Mouse (Mus musculus) gastrocnemius, postnatal 14 days (tissue): ENCODE measurements around the gene Fam174b. TPM values are rescaled to one million over a fixed set of nuclear protein-coding genes. Genes with fewer than 3 reads are reported as not detected.

ENCODE experiments used
- DNase-seq: peaks from one replicate; pipeline ENCODE4 v3.0.0; 2021; ENCODE audit warnings: mixed read lengths
- intact Hi-C: fragments of 180-260 bp; cut with DNase I; formaldehyde crosslinking; loops from one replicate; pipeline ENCODE4 v1.15.1; 2025; ENCODE audit warnings: low total_unique reads
- total RNA-seq, 2 experiments: library from RNA; stranded (reverse); gene quantifications; 2 replicates each; pipeline ENCODE4 v1.2.3; 2021

Fam174b gene
- total RNA-seq, 2 experiments from 2014 or later: 2.4 to 3.0 TPM

DNA sequence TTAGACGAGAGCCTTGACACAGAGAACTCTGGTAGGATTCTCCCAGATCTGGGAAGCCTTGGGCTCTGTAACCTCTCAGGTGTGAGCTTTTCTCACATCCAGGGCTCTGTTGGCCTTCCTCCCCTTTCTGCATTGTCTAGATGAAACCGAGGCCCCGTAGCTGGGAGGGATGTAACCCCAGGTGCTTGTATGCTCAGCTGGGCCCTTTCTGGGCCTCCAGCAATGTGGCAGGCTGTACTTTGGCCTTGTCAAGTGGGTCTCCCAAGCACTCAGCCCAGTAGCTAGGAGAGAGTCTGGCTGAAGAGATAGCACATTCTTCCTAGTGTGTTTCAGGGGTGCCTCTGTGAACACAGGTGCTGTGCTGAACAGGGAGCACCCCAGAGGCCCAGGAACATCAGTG, 7.4 kb downstream of the Fam174b start:
- intact Hi-C loops: loop anchor here (5.0 kb wide), 1 partner anchor 90 kb away; no protein-coding TSS in a partner anchor
- DNase-seq: no peak

- intact Hi-C loops: loop anchor here (5.0 kb wide), 1 partner anchor 91 kb away; no protein-coding TSS in a partner anchor
Measured at GRCm38 (mm10) chr7:73748437-73749108, 8.5 kb downstream of the Fam174b start.

DNA sequence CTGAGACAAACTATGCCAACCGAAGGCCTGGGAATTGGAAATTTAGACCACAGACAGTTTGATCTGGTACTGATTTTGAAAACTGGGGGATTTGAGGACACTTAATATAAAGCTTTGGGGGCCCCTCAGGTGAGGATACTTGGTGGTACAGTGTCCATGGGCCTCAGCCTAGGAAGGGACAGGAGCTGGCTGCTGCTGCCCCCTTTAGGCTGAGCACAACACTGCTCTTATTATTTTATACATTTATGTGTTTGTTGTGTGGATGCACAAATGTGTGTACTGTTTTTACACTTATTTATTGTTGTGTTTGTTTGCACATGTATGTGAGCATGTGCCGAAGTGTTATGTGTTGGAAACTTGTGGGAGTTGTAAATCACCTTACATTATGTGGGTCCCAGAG, 9.2 kb downstream of the Fam174b start:
- no peak for DNase-seq
- intact Hi-C loops: loop anchor here (5.0 kb wide), 1 partner anchor 92 kb away; no protein-coding TSS in a partner anchor

More at GRCm38 (mm10) chr7:73748437-73749108, 8.5 kb downstream of the Fam174b start:
- DNase-seq: no peak

- DNase-seq: no peak
- intact Hi-C loops: loop anchor here (5.0 kb wide), 1 partner anchor 93 kb away; no protein-coding TSS in a partner anchor
Measured at GRCm38 (mm10) chr7:73749983-73750382, 9.9 kb downstream of the Fam174b start.

DNA sequence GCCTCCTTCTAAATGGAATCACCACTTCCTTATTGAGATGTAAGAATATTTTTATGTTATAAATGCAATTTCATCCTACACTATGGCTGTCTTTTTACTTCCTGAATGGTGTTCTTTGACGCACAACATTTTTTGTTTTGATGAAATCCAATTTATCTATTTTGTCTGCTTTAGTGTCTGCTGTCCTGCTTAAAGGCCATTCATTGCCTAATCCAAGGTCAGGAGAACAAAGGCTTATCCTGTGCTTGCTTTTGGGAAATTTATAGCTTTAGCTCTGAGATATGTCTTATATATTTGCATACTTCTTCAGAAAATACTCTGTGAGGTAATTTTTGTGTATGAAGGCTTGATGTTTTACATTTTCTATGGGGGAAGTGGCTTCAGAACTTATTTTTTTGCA, 13.5 kb downstream of the Fam174b start:
- intact Hi-C loops: no loop called here
- no peak for DNase-seq

DNA sequence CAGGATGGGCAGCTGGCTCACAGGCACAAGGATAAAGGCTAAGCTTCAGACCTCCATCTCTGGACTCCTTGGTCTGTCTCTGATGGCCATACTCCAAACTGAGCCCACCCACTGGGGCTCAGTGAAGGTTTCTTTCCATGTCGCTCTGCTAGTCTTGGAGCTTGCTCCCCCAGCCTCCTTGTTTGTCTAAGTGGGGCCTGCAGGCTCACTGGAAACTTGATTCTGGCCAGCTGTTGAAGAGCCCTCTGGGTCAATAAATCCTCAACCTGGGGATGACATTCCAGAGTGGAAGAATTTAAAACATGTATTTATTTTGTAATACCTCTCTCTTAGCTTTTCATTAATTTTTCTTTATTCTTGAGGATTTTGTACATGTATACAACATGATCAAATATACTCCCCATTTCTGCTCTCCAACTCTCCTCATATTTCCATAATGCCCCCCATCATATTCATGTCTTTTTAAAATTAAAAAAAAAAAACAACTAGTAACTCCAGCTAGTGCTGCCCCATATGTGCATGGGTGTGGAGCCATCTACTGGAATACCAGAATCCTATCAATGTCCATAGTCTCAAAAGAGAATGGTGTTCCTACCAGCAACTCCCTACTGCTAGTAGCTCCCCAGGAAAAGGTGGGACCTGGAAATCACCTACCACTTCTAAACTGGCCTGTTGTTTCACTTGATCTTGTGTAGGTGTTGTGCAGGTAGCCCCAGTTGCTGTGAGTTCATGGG, 15.4 kb downstream of the Fam174b start:
- DNase-seq: no peak
- intact Hi-C loops: no loop called here

DNA sequence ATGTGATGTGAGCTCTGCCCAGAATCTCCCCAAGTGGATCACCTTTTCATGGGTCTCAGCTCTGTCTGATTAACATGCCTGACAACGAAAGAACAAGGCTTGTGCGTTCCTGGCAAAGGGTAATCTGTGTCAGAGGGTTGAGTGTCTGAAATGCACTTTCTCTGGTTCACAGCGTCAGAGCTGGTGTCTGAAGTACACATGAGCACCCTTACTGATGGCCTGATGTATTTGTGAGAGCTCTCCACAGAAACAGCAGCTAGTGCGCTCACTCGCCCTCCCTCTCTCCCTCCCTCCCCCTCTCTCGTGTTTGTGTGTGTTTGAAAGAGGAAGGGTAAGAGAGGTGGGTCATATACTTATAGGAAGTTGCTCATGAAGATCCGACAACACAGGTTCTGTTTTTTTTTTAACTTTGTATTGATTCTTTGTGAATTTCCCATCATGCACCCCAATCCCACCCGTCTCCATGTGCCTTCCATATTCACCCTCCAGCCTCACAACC, 21.6 kb downstream of the Fam174b start:
- no peak for DNase-seq
- intact Hi-C loops: no loop called here

DNA sequence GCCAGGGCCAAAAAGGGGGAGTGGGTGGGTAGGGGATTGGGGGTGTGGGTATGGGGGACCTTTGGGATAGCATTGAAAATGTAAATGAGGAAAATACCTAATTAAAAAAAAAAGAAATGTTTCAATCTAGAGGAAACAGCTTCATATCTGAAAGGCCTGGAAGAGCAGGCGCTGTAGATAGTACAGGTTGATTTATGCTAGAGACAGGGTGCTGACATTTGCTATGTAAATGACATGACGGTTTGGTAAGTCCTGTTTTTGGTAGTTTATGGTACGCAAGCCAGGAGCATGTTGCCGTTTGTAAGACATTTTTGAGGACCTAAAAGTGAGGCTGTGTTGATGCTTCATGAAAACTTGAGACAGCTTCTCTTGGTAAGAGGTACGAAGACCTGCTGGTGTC, 24.6 kb downstream of the Fam174b start:
- intact Hi-C loops: no loop called here
- DNase-seq: no peak

- intact Hi-C loops: no loop called here
Measured at GRCm38 (mm10) chr7:73765186-73765903, 25.2 kb downstream of the Fam174b start.

GRCm38 (mm10) chr7:73769224-73769623, 29.1 kb downstream of the Fam174b start:
- intact Hi-C loops: no loop called here
- DNase-seq: no peak

More at GRCm38 (mm10) chr7:73765186-73765903, 25.2 kb downstream of the Fam174b start:
- no peak for DNase-seq

DNA sequence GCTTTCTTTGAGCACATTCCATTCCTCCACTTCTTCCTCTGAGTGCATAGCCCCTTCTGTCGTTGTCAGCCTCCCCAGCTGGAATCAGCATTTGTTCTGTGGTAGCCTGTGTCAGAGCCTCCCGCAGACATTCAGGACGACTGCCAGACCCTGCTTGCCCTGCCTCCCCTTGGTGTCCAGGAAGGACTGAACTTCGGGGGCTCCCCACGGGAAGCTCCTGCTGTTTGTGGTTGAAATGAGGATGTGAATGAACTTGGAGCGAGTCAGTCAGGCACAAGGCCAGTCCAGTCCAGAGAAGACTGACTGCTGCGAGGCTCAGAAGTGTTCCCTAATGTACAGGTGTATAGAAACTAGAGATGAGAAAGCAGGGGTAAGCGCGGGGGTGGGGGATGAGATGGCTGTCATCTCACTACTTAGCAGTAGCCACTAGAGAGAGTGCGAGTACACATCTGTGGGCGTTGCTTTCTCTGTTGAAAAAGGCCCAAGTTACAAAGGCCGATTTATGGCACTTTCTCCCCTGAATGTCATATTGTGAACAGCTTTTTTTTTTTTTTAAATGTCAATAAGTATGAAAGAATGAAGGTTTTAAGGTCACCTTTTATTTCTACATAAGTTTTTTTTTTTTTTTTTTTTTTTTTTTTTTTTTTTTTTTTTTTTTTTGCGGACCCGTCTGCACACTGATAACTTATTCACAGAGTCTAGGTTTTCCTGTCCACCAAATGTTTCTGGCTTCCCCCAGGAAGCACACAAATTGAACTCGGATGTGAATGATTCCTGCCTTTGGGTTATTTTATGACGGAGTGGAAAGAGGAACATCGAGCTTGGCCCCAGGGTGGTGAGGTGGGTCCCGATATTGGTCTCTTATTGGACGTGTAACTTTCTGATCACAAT, 31.5 kb downstream of the Fam174b start:
- no peak for DNase-seq
- intact Hi-C loops: no loop called here

DNA sequence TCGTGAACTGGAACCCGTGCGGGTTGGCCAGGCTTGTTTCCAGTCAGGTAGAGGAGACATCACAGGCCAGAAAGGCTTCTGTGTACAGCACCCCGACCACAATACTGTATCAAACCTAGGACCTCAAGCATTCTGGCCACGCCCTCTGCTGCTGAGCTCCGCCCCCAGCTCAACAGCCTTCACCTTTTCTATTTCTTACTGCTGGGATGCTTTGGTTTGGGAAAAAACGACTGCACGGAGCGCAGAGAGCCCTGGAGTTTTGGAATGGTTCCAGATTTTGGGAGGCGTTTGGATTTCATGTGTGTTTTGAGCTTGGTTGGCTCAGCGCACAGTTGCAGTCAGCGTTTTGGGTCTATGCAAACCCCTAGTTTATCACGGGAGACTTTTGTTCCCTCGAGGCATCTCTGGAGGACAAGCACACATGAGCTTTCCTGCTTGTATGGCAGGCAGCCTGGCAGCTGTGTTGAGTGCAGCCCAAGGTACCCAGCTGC, 32.2 kb downstream of the Fam174b start:
- DNase-seq: peak; percentile 18

DNA sequence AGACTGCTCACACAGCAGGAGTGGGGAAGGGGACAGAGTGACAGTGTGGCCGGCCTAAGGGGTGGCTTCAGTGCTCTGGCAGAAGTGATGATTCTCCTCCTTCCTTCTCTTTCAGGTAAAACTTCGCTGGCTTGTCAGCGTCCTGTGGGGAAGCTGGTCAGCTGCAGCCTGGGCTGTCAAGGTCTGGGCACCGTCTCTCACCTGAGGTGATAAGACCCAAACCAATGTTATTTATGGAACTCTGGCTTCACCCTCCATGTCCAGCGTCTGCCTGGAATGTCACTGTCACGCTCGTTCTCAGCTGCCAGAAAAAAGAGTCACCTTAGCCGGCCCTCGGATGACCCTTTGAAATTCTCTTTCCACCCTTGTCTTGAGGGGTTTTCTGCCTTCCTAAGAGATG, 34.7 kb downstream of the Fam174b start:
- no peak for DNase-seq
- intact Hi-C loops: no loop called here

More for the DNA sequence above, 32.2 kb downstream of the Fam174b start:
- intact Hi-C loops: no loop called here

- intact Hi-C loops: no loop called here
- no peak for DNase-seq
Measured at GRCm38 (mm10) chr7:73777777-73778176, 37.7 kb downstream of the Fam174b start.

DNA sequence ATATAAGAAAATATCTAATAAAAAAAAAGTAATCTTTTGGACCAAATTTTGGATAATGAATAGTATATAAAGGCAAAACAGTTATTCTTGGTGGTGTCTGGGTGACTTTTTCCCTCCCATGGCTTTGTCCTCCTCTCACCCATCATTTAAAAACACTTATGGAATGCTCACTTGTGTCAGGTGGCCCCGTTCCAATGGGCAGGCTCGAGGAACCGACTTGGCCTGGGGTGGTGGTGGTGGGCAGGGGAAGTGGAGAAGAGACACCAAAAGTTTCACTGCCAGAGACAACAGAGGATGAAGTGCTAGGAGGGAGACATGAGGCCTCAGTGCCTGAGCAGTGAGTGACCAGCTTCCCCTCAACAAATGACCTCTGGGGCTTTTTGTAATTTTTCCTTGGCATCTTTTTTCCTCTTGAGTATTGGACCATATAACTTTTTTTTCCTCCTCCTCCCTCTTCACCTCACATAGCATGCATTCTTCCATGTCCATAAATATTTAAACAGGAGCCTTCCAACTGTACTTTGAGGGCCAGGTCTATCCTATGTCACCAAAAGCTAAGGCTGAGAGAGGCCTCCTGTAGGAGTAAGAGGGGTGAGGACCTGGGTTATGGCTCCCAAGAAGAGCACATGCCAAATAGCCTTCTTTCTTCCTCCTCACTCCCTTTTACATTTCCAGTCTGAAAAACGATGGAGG, 44.8 kb downstream of the Fam174b start:
- intact Hi-C loops: no loop called here
- DNase-seq: no peak

- intact Hi-C loops: no loop called here
- no peak for DNase-seq
Measured at GRCm38 (mm10) chr7:73785815-73786214, 45.7 kb downstream of the Fam174b start.

GRCm38 (mm10) chr7:73787513-73787912, 47.4 kb downstream of the Fam174b start:
- DNase-seq: no peak
- intact Hi-C loops: no loop called here

DNA sequence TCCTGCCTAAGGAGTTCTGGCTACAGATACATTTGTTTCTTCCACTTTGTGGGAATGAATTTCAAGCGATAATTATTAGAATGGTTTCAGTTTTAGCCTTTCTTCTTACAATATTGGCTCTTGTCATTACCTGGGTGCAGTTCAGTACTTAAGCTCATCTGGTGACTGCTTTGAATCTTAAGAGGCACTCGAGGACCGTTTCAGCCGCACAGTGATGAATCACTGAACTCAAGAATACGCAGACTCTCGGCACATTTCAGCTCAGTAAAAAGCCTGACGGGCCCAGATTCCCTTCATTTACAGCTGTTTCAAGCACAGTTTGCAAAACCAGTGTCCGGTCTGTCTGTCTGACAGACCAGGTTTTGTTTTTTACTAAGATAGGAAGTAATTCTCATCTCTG, 51.0 kb downstream of the Fam174b start:
- DNase-seq: no peak
- intact Hi-C loops: no loop called here
